Mouse (Mus musculus) forebrain, embryonic 12.5 days (tissue): ENCODE measurements around the gene Zdhhc1. TPM values are rescaled to one million over a fixed set of nuclear protein-coding genes. Genes with fewer than 3 reads are reported as not detected.
A peak's percentile ranks its signal among the peaks of the same experiment; 100 is the strongest.

Experiments
- ATAC-seq: fragments of 200-750 bp; cut with Nextera tagmentation; 2 replicates; pipeline ENCODE4 v1.8.0; 2017; ENCODE audit warnings: moderate TSS enrichment; ENCODE audit not compliant: low FRiP score
- H3K27ac ChIP-seq: fragments of 300-500 bp; sonication (generic); 2 replicates; pipeline ENCODE4 v1.5.1; 2016; ENCODE audit warnings: mild to moderate bottlenecking
- H3K27me3 ChIP-seq: fragments of 300-500 bp; sonication (generic); 2 replicates; pipeline ENCODE4 v1.6.1; 2016; ENCODE audit warnings: mild to moderate bottlenecking
- H3K36me3 ChIP-seq: fragments of 300-500 bp; sonication (generic); replicated peaks from 2 replicates; pipeline ENCODE4 v1.6.1; 2016; ENCODE audit warnings: mild to moderate bottlenecking
- H3K4me1 ChIP-seq: fragments of 300-500 bp; sonication (generic); 2 replicates; pipeline ENCODE4 v1.6.1; 2016
- H3K4me2 ChIP-seq: fragments of 300-500 bp; sonication (generic); 2 replicates; pipeline ENCODE4 v1.6.1; 2016; ENCODE audit warnings: mild to moderate bottlenecking, moderate library complexity
- H3K4me3 ChIP-seq: fragments of 300-500 bp; sonication (generic); replicated peaks from 2 replicates; pipeline ENCODE4 v1.5.1; 2016; ENCODE audit warnings: mild to moderate bottlenecking
- H3K9ac ChIP-seq: fragments of 300-500 bp; sonication (generic); 2 replicates; pipeline ENCODE4 v1.6.1; 2016; ENCODE audit warnings: mild to moderate bottlenecking
- H3K9me3 ChIP-seq: fragments of 300-500 bp; sonication (generic); 2 replicates; pipeline ENCODE4 v1.6.1; 2016
- WGBS: fragments of 180-500 bp; shearing (Covaris S2); methylation state at CpG from one replicate; pipeline ENCODE4 v1.1.7; 2016; 5-methylcytosine and 5-hydroxymethylcytosine counted together
- polyA plus RNA-seq: library from polyadenylated mRNA; unstranded; fragments of >200 nt; fragmentation: Nextera tagmentation; extraction: Ambion mirVana; gene quantifications from 2 replicates; pipeline ENCODE4 v1.2.1, GENCODE M21; 2016

The Zdhhc1 gene
- polyA plus RNA-seq, 1 experiment from 2014 or later: 26.1 TPM

- Histone ChIP-seq H3K27me3 (no peaks in the 10 kb centered on the region), H3K9ac (no peak overlapping the region), H3K4me3 (no peak overlapping the region), H3K9me3 (no peaks in the 10 kb centered on the region), H3K27ac (no peak overlapping the region), H3K4me1 (peaks cover 20% of the 10 kb centered on the region; the same call in 1 of the 2 replicates), H3K4me2 (no peak overlapping the region), H3K36me3 (no peaks in the 10 kb centered on the region; the same call in 1 of the 2 replicates)
- 29% methylated on average over 3 of the region's 3 CpGs for WGBS
- peak; percentile 9; the same call in 1 of the 2 replicates for ATAC-seq
Measured at GRCm38 (mm10) chr8:105484030-105484368, 12.7 kb downstream of the Zdhhc1 start.

GRCm38 (mm10) chr8:105483212-105484029 is 13.3 kb downstream of the Zdhhc1 start:
- WGBS: 29% methylated on average over 14 of the region's 14 CpGs
- H3K27ac ChIP-seq: no peak overlapping the region
- H3K9ac ChIP-seq: no peak overlapping the region
- peaks cover 3% of the 10 kb centered on the region; the same call in 1 of the 2 replicates for H3K36me3 ChIP-seq
- H3K4me1 ChIP-seq: peaks cover 20% of the 10 kb centered on the region; the same call in 1 of the 2 replicates
- no peaks in the 10 kb centered on the region for H3K9me3 ChIP-seq
- no peaks in the 10 kb centered on the region for H3K27me3 ChIP-seq
- no peak overlapping the region for H3K4me3 ChIP-seq
- peak; percentile 58 for ATAC-seq
- H3K4me2 ChIP-seq: no peak overlapping the region

- Histone ChIP-seq H3K27me3 (no peaks in the 10 kb centered on the region), H3K36me3 (peaks cover 4% of the 10 kb centered on the region; the same call in 1 of the 2 replicates), H3K4me3 (no peak overlapping the region), H3K4me2 (no peak overlapping the region), H3K4me1 (peaks cover 20% of the 10 kb centered on the region; the same call in 1 of the 2 replicates), H3K9me3 (no peaks in the 10 kb centered on the region), H3K27ac (no peak overlapping the region), H3K9ac (no peak overlapping the region)
- 92% methylated on average over 8 of the region's 8 CpGs for WGBS
- no peak for ATAC-seq
Measured at GRCm38 (mm10) chr8:105482123-105482522, 14.6 kb downstream of the Zdhhc1 start.

GRCm38 (mm10) chr8:105481453-105481852 is 15.2 kb downstream of the Zdhhc1 start:
- H3K4me3 ChIP-seq: no peak overlapping the region
- H3K27ac ChIP-seq: no peak overlapping the region
- ATAC-seq: no peak
- H3K4me2 ChIP-seq: no peak overlapping the region
- no peaks in the 10 kb centered on the region for H3K27me3 ChIP-seq
- H3K36me3 ChIP-seq: peaks cover 4% of the 10 kb centered on the region; the same call in 1 of the 2 replicates
- H3K9ac ChIP-seq: no peak overlapping the region
- peaks cover 20% of the 10 kb centered on the region; the same call in 1 of the 2 replicates for H3K4me1 ChIP-seq
- 61% methylated on average over 6 of the region's 6 CpGs for WGBS
- no peaks in the 10 kb centered on the region for H3K9me3 ChIP-seq

GRCm38 (mm10) chr8:105481013-105481412 is 15.7 kb downstream of the Zdhhc1 start:
- no peak for ATAC-seq
- no peak overlapping the region for H3K27ac ChIP-seq
- H3K9me3 ChIP-seq: no peaks in the 10 kb centered on the region
- 26% methylated on average over 2 of the region's 2 CpGs for WGBS
- no peaks in the 10 kb centered on the region; the same call in 1 of the 2 replicates for H3K27me3 ChIP-seq
- H3K9ac ChIP-seq: no peak overlapping the region
- H3K4me1 ChIP-seq: peaks cover 20% of the 10 kb centered on the region; the same call in 1 of the 2 replicates
- H3K4me3 ChIP-seq: no peak overlapping the region
- peaks cover 4% of the 10 kb centered on the region; the same call in 1 of the 2 replicates for H3K36me3 ChIP-seq
- H3K4me2 ChIP-seq: no peak overlapping the region

- Histone ChIP-seq H3K36me3 (peaks cover 12% of the 10 kb centered on the region; the same call in 1 of the 2 replicates), H3K4me3 (no peak overlapping the region), H3K27me3 (peaks cover 19% of the 10 kb centered on the region), H3K27ac (no peak overlapping the region), H3K9ac (no peak overlapping the region), H3K4me2 (no peak overlapping the region), H3K9me3 (no peaks in the 10 kb centered on the region), H3K4me1 (peaks cover 34% of the 10 kb centered on the region)
- no peak for ATAC-seq
- WGBS: 86% methylated on average over 3 of the region's 3 CpGs
Measured at GRCm38 (mm10) chr8:105477792-105478191, 18.9 kb downstream of the Zdhhc1 start.

GRCm38 (mm10) chr8:105476628-105477413 is 19.9 kb downstream of the Zdhhc1 start:
- no peaks in the 10 kb centered on the region for H3K9me3 ChIP-seq
- ATAC-seq: no peak; the same call in 1 of the 2 replicates
- peaks cover 12% of the 10 kb centered on the region; the same call in 1 of the 2 replicates for H3K36me3 ChIP-seq
- H3K27ac ChIP-seq: no peak overlapping the region
- peaks cover 42% of the 10 kb centered on the region for H3K4me1 ChIP-seq
- no peak overlapping the region for H3K9ac ChIP-seq
- no peak overlapping the region for H3K4me2 ChIP-seq
- WGBS: 41% methylated on average over 25 of the region's 25 CpGs
- H3K27me3 ChIP-seq: peaks cover 28% of the 10 kb centered on the region
- H3K4me3 ChIP-seq: no peak overlapping the region

- H3K4me2 ChIP-seq: no peak overlapping the region
- H3K9ac ChIP-seq: no peak overlapping the region
- H3K36me3 ChIP-seq: peaks cover 12% of the 10 kb centered on the region; the same call in 1 of the 2 replicates
- no peak overlapping the region for H3K4me3 ChIP-seq
- H3K4me1 ChIP-seq: peaks cover 46% of the 10 kb centered on the region
- H3K27me3 ChIP-seq: peaks cover 34% of the 10 kb centered on the region
- no peaks in the 10 kb centered on the region for H3K9me3 ChIP-seq
- WGBS: 83% methylated on average over 7 of the region's 7 CpGs
- no peak overlapping the region for H3K27ac ChIP-seq
- ATAC-seq: no peak
Measured at GRCm38 (mm10) chr8:105476161-105476560, 20.5 kb downstream of the Zdhhc1 start.

GRCm38 (mm10) chr8:105475742-105476141 is 21.0 kb downstream of the Zdhhc1 start:
- Histone ChIP-seq H3K27ac (no peak overlapping the region), H3K4me3 (no peak overlapping the region), H3K9me3 (no peaks in the 10 kb centered on the region), H3K36me3 (peaks cover 12% of the 10 kb centered on the region; the same call in 1 of the 2 replicates), H3K27me3 (peaks cover 34% of the 10 kb centered on the region), H3K9ac (no peak overlapping the region), H3K4me2 (no peak overlapping the region), H3K4me1 (peaks cover 47% of the 10 kb centered on the region)
- 95% methylated on average over 8 of the region's 8 CpGs for WGBS
- no peak for ATAC-seq

- Histone ChIP-seq H3K36me3 (peaks cover 12% of the 10 kb centered on the region; the same call in 1 of the 2 replicates), H3K27me3 (peaks cover 34% of the 10 kb centered on the region), H3K4me1 (peaks cover 50% of the 10 kb centered on the region), H3K9ac (no peak overlapping the region), H3K9me3 (no peaks in the 10 kb centered on the region), H3K27ac (peak overlapping the region; percentile 21; the same call in 1 of the 2 replicates), H3K4me3 (no peak overlapping the region), H3K4me2 (no peak overlapping the region)
- 54% methylated on average over 4 of the region's 4 CpGs for WGBS
- ATAC-seq: no peak
Measured at GRCm38 (mm10) chr8:105475254-105475653, 21.4 kb downstream of the Zdhhc1 start.

- WGBS: 44% methylated on average over 5 of the region's 5 CpGs
- H3K36me3 ChIP-seq: peaks cover 12% of the 10 kb centered on the region; the same call in 1 of the 2 replicates
- no peak overlapping the region for H3K9ac ChIP-seq
- H3K4me2 ChIP-seq: peak overlapping the region; percentile 26; the same call in 1 of the 2 replicates
- peak overlapping the region; percentile 26; the same call in 1 of the 2 replicates for H3K27ac ChIP-seq
- ATAC-seq: no peak
- no peak overlapping the region for H3K4me3 ChIP-seq
- H3K27me3 ChIP-seq: peaks cover 34% of the 10 kb centered on the region
- peaks cover 55% of the 10 kb centered on the region for H3K4me1 ChIP-seq
- H3K9me3 ChIP-seq: no peaks in the 10 kb centered on the region
Measured at GRCm38 (mm10) chr8:105474680-105475079, 22.0 kb downstream of the Zdhhc1 start.
